Mouse (Mus musculus): ENCODE data around the gene Galnt16.

- TF ChIP-seq POLR2A (IDR thresholded peaks at IDR 0.05; ENCODE audit: insufficient read depth, low read depth, low read length) (no peak), CTCF (IDR thresholded peaks at IDR 0.05) (no peak), EP300 (IDR thresholded peaks at IDR 0.05; ENCODE audit: insufficient read depth, low read depth, low read length) (no peak)
Measured at GRCm38 (mm10) chr12:80527727-80528389, 9.8 kb downstream of the Galnt16 start.

Data from heart, adult 2 months (tissue).